Mouse (Mus musculus): ENCODE results near the gene Magoh.

Gene Magoh

DNA sequence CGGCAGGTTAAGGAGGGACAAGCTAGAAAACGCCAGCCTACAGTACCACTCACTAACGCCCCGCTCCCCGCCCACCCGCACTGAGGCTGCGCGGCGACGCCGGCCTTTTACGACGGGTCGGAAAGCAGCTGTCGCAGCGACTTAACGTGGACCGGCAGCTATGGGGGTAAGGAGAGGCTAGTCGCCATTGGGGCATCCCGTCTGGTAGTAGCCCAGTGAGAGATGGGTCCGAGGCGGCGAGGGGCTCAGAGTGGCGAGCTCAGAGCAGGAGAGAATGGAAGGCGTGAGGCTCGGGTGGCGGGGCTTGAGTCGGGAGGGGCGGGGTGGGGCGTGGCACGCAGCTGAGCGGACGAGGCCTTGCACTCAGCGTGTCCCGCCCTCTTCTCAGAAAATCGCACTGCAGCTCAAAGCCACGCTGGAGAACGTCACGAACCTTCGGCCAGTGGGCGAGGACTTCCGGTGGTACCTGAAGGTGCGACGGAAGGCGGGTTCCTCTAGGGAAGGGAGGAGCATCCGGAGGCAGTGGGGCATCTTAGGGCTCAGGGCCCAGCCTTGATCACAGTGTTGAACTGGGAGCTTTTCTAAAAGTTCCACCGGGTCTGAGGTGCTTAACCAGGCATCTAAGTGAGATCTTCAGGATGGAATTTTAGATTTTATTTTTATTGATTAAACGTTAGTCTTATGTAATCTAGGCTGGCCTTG is 10.3 kb downstream of the Magoh start, which contains the start of gene 0610037L13Rik:
TSS of gene 0610037L13Rik (plus strand) at position 83 of the 702 bp plus-strand sequence.
- peak; percentile 81 for DNase-seq (ENCODE audit: low spot score)

DNA sequence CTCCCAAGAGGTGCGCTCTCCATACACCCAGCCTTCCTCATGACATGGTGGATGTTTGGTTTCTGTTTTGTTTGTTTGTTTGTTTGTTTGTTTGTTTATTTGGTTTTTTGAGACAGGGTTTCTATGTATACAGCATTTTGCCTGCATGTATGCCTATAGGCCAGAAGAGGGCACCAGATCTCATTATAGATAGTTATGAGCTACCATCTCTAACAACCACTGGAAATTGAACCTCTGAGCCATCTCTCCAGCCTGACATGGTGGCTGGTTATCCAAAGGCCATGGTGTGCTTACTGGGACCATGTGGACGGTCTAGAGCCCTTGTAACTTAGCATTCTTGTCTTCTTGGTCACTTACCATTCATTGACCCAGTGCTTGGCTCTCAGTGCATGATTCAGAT is 13.1 kb downstream of the Magoh start:
- no peak for DNase-seq (ENCODE audit: low spot score)

DNA sequence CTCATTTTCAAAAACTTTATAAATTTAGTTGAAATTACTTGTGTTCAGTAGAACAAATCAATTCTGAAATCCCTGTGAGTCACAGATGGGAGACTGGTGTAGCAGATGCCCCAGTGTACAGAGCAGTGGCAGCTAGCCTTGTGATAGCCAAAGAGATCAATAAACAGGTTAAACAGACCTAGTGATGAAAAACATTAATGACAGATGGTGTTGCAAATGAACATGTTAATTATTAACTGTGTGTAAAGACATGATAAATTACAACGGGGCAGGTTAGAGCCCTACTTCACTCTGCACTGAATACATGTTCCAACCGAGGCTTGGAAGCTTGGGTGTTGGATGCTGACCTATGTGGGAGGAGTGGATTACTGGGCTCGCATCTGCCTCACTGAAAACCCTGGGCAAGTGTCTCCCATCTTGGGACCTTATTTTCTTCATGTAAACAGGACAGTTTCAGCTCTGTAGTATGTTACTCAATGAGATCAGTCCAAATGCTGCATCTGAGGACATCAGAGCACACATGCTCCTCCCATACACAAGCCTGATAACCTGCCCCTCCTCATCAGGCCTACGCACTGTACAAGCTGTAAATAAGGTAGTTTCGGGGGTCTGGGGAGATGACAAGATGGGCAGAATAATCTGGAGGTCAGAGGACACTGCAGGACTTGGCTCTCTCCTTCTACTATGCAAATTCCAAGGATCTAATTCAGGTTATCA is 19.8 kb downstream of the Magoh start:
- no peak for DNase-seq (ENCODE audit: low spot score)

DNA sequence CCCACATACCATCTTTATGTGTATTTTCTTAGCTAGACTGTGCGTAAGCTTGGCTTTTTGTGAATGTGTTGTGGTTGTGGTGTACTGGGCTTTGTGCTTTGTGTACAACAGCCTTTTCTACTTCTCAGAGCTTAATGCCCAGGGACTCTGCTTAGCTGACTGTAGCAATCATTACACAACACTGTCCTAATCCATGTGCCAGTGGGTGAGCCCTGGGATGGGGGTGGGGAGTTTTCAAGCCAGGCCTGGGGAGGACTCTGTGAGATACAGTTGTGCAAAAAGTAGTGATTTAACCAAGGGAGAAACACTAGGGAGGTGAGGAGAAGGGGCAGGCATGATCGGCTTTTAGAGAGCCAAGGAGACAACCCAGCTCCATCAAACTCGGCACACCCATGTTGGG is 20.7 kb downstream of the Magoh start:
- no peak for DNase-seq (ENCODE audit: low spot score)

DNA sequence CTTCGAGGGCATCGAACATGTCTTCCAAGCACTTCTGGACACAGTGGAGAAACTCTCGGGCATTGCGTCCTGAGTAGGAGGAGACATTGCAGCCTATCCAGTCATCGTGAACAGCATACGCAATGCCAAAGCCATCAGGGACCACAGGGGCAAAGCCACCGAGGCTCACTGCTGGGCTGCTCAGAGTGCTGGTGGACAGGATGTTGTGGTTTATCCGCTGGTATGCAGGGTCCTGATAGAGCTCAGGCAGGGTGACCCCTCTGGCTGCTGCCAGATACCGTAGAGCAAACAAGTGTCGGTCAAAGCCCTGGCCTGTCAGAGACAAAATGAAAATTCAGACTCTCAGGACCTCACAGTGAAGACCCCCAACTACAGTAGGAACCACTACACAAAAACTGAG is 24.7 kb downstream of the Magoh start:
- DNase-seq (ENCODE audit: low spot score) = no peak

DNA sequence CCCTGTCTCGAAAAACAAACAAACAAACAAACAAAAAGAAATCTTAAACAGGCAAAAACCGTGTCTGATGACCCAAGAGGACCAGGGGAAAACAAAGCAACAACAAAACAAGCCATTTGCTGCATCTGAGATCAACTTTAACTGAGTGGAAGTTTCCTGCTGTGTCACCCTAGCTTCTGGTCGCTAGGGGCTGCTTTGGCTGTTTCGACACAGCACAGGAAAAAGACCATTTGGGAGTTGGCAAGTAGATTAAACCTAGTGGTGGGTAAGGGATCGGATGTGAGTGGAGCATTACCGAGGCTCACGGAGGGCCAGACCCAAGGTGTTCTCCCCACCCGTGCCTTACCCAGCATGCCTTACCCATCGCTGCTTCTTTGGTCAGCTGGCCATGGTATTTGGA is 27.0 kb downstream of the Magoh start:
- DNase-seq (ENCODE audit: low spot score) = no peak

DNA sequence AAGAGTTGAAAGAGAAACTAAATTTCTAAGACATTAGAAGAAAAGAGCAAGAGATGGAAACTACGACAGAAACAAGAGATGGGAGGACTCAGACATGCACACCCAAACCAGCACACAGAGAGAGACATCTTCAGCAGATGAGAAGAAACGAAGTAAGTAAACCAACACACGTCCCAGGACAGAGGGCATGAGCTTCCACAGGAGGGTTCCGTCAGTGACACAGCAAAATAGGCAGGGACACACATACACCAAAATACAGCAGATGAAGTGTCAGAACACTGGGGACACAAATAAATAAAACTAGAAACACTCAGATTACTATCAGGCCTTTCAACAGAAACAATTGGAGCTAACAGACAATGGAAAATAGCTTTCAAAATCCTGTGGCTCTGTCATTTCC is 30.5 kb downstream of the Magoh start:
- no peak for DNase-seq (ENCODE audit: low spot score)

DNA sequence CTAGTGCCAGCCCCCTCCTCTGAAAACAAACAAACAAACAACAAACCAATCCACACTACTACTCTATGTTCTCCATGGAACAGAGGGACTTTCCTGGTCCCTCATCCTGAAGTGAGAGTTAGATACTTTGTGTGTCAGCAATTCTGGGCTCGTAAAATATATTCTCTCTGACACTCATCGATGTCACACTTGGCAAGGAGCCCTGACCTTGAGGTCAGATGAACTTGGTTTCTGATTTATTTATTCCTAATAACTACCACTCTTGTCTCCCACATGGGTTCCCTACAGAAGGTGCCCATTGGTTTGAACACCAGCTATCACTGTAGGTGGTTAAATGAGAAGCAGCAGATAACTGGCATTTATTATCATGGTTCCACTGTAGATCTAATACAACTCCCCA is 40.8 kb downstream of the Magoh start:
- DNase-seq (ENCODE audit: low spot score) = no peak

DNA sequence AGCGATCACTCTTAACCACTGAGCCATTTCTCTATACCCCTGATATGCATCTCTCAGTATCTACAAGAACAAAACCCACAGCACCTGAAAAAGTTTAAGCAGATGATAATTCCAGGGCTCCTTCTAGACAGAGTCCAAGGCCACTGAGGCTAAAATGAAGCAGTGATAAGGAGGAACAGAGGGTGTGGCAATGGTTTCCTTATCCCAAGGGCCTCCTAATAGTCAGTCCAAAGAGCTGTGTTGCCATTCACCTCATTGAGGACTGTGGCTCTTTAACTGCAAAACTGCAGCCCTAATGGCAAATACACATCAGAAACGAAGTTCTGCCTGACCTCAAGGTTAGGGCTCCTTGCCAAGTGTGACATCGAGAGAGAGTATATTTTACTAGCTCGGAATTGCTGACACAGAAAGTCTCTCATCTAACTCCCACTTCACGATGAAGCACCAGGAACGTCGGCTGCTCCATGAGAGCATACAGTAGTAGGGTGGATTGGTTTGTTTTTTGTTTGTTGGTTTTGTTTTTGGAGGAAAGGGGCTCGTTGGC is 41.7 kb downstream of the Magoh start:
- no peak for DNase-seq (ENCODE audit: low spot score)

DNA sequence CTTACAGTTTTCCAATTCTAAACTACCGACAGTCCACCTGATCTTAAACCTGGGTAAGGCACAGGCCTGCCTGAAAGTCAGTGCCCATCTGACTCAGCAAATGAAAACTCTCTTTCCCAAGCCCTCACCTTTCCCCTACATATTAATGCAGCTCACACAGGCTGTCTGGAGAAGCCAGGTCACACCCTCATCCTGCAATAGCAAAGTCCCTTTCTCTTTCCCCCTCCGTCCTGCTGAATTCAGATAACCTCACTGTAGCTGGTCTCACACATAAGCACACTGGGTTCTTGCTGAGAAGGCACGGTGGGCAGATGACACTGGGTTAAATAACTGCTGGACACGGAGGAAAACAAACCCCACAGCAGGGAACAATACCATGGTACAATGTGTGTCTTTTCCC is 42.4 kb downstream of the Magoh start:
- no peak for DNase-seq (ENCODE audit: low spot score)

DNA sequence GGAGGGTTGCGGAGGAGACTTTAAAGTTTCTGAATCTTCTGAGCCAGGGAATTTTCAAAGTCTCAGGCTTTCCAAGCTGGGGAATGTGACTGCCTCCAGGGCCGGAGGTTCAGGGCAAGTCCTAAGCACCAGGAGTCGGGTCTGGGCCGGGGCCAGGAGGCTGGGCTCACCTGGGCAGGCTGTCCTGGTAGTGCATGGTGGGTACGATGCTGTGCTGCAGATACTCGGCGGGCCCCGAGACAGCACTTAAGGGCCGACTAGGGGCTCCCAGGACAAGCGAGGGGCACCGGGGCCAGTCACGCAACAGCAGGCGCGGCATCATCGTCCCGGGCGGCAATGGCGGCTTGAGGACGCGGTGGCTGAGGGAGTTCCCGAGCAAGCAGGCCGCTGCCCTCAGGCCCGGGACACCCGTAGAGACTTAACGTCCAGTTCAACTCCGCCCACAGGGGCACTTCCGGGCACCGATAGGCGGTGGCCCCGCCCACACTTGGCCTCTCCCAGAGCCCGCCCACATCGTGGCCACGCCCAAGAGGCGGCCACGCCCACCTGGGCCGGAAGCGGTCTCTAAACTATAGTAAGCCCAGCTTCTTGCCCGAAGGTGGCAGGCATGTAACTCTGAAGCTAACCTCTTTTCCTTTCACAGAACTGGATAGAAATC is 43.7 kb downstream of the Magoh start, which contains the start of gene Cpt2:
TSS of gene Cpt2 (minus strand) at position 466 of the 658 bp plus-strand sequence.
- DNase-seq (ENCODE audit: low spot score) = peak; percentile 59

DNA sequence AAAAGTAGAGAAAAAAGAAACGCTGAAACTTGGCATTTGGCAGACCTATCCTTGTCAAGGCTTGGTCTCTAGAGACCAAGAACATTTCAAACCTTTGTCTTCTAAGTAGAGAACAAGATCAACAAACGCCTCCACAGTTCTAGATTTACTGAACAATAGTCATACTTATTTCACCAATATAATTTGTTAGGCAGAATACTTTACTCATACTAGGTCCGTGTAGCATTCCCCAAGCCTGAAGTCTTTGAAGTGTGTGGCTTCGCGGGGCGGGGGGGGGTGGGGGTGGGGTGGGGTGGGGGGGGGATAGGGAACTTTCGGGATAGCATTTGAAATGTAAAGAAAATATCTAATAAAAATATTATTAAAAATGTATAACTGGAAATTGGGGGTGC is 44.2 kb downstream of the Magoh start:
- DNase-seq (ENCODE audit: low spot score) = no peak

DNA sequence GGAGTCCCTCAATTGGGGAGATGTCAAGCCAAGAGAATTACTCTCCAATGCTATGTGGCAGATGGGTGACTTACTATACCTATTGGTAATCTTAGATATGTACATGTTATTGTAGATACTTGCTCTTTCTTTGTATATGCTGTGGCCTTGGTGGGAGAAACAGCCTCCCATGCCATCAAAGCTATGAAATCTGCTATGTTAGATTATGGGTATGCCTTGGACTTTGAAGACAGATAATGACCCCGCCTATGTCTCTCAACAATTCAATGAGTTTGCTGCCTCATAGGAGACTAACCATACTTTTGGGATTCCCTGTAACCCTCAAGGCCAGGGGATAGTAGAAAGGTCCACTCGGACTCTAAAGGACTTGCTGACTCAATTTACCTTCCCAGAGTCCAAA is 48.7 kb downstream of the Magoh start:
- DNase-seq (ENCODE audit: low spot score) = no peak

DNA sequence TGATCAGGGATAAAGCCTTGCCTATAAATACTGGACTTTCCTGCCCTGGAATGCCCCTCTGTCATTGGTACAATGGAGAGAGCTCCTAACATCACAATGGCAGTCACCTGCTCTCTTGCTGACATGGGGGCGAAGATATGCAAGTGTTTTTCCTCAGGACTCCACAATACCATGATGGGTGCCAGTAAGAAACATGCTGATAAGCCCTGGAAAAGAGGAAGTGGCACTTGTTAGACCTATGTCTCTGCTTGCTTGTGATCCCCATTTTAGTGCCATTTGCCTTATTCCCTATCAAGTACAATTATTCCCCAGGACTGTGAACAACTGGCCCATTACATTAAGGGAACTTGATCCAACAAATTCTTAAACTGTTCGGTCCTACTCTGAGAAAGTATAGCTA is 49.2 kb downstream of the Magoh start:
- no peak for DNase-seq (ENCODE audit: low spot score)

DNA sequence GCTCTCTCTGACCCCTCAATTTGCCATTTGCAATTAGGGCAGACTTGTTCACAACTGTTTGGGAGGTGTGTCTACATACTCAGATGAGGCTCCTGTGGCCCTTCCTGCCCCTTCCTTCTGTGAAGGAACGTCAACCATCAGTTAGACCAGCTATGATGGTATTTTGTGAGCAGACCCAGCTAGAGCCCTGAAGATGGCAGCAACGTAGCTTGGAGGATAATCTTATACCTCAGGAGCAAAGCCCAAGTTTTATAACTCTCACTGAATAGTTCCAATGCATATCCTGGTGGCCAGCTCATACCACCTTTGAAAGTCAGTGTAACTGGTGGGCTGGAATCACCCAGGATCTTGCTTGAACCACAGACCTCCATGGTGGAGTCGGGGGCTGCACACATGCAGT is 51.9 kb downstream of the Magoh start:
- no peak for DNase-seq (ENCODE audit: low spot score)

DNA sequence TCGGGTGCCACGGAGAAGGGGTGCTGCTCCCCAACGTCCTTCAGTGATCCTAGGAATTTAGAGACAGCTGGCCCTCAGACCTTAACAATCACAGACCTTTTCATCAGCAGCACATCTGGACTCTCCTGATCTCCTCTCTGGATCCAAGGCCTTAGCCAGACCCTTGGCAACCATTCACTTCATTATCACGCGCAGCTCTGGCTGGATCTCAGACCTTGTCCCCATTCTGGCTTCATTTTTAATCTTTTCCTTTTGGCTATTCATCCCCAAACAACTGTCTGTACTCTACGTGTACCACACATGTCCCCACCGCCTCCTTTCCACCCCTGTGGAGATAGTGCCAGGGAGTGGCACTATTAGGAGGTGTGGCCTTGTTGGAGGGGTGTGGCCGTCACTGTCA is 53.7 kb downstream of the Magoh start:
- no peak for DNase-seq (ENCODE audit: low spot score)

DNA sequence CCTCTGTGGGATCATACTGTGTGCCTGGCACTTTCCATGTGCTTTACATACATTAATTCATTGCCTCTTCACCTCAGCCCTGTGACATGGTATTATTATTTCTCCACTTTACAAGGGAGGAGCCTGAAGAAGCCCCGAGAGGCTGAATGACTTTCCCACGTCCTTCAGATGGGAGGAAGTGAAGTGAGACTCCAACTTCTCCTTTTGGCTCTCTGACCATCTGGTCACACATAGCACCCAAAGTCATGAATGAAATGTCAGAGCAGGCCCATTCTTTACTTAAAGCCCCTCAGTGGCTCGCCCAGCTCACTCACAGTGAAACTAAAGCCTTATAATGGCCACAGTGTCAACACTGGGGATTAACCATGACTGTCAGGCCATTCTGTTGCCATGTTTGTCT is 55.7 kb downstream of the Magoh start:
- no peak for DNase-seq (ENCODE audit: low spot score)

Data from layer of hippocampus, adult 9-10 months (tissue).